Mouse (Mus musculus) neutrophil, adult 5-6 weeks (primary cell): ENCODE data around the gene Cs. TPM values are rescaled to one million over a fixed set of nuclear protein-coding genes. Genes with fewer than 3 reads are reported as not detected.
"Not testable (repeated sequence)": the region's sequence is repeated elsewhere in the genome, so short reads cannot be mapped to it uniquely, and the experiment has no call there.

Experiments used
- ATAC-seq: fragments of 151-379, 151-347 bp; 2 replicates; pipeline ENCODE4 v1.8.0; 2017; ENCODE audit warnings: mild to moderate bottlenecking, moderate TSS enrichment; ENCODE audit not compliant: insufficient number of reproducible peaks, poor library complexity, low FRiP score, severe bottlenecking; ENCODE audit errors: extremely low read depth
- total RNA-seq: library from RNA; stranded (forward); fragments of 200-1000 nt; gene quantifications from 2 replicates; pipeline ENCODE4 v1.2.3, GENCODE M21; 2017

The Cs gene
- total RNA-seq, 1 experiment from 2014 or later = 82.9 TPM

- no peak for ATAC-seq
Measured at GRCm38 (mm10) chr10:128327610-128328009, 9.9 kb upstream of the Cs start.

GRCm38 (mm10) chr10:128332358-128333249 is 4.9 kb upstream of the Cs start:
- ATAC-seq = not testable (repeated sequence)

GRCm38 (mm10) chr10:128335582-128335981 is 2.0 kb upstream of the Cs start:
- ATAC-seq = peak; percentile 52

- ATAC-seq = no peak
Measured at GRCm38 (mm10) chr10:128336195-128336594, 1.3 kb upstream of the Cs start.

- no peak for ATAC-seq
Measured at GRCm38 (mm10) chr10:128336597-128336996, 937 bp upstream of the Cs start.

GRCm38 (mm10) chr10:128338415-128338814 is 881 bp downstream of the Cs start:
- ATAC-seq = peak; percentile 40; the same call in 1 of the 2 replicates

GRCm38 (mm10) chr10:128338948-128339347 is 1.4 kb downstream of the Cs start:
- no peak for ATAC-seq

GRCm38 (mm10) chr10:128340257-128340656 is 2.7 kb downstream of the Cs start:
- no peak for ATAC-seq

- ATAC-seq = no peak
Measured at GRCm38 (mm10) chr10:128343436-128343835, 5.9 kb downstream of the Cs start.

- peak; percentile 86 for ATAC-seq
Measured at GRCm38 (mm10) chr10:128344568-128345275, 7.2 kb downstream of the Cs start.

GRCm38 (mm10) chr10:128347541-128347940 is 10.0 kb downstream of the Cs start:
- no peak for ATAC-seq

GRCm38 (mm10) chr10:128358796-128359195 is 21.3 kb downstream of the Cs start:
- ATAC-seq = peak; percentile 64; the same call in 1 of the 2 replicates

- no peak for ATAC-seq
Measured at GRCm38 (mm10) chr10:128359226-128359625, 21.7 kb downstream of the Cs start.

GRCm38 (mm10) chr10:128361836-128362235 is 24.3 kb downstream of the Cs start:
- ATAC-seq = no peak

- no peak for ATAC-seq
Measured at GRCm38 (mm10) chr10:128362568-128362967, 25.0 kb downstream of the Cs start.

- no peak for ATAC-seq
Measured at GRCm38 (mm10) chr10:128367899-128368401, 30.4 kb downstream of the Cs start.

GRCm38 (mm10) chr10:128368402-128369217 is 31.1 kb downstream of the Cs start, which contains the start of gene Coq10a:
Gene Coq10a, minus strand, starts transcription at chr10:128368997.
- peak; percentile 88 for ATAC-seq

- ATAC-seq = no peak
Measured at GRCm38 (mm10) chr10:128369218-128369543, 31.6 kb downstream of the Cs start.

- no peak for ATAC-seq
Measured at GRCm38 (mm10) chr10:128369599-128369998, 32.1 kb downstream of the Cs start.
